Mouse (Mus musculus): ENCODE data around the gene Tcap.

GRCm38 (mm10) chr11:98386596-98386995 lies 3.0 kb downstream of the Tcap start:
- no peak for TF ChIP-seq CTCF (IDR thresholded peaks at IDR 0.05; ENCODE audit: low read depth, low read length)
- no peak for TF ChIP-seq POLR2A (IDR thresholded peaks at IDR 0.05; ENCODE audit: extremely low read depth, insufficient read depth, low read length)
